Mouse (Mus musculus): ENCODE data around the gene Pikfyve.

GRCm38 (mm10) chr1:65198861-65199260 is 12.4 kb downstream of the Pikfyve start:
- TF ChIP-seq ZNF384 (IDR thresholded peaks at IDR 0.05; ENCODE audit: low read depth, low read length) (no peak), HCFC1 (IDR thresholded peaks at IDR 0.05; ENCODE audit: borderline replicate concordance, insufficient read depth, low read length) (no peak), CHD2 (IDR thresholded peaks at IDR 0.05; ENCODE audit: low read depth, low read length) (no peak), MAFK (IDR thresholded peaks at IDR 0.05; ENCODE audit: insufficient read depth, low read depth, low read length) (no peak), ZC3H11A (IDR thresholded peaks at IDR 0.05; ENCODE audit: borderline replicate concordance, low read depth, low read length) (no peak)

Measured in ES-E14 (cell line).